Mouse (Mus musculus) forebrain, embryonic 11.5 days (tissue): ENCODE results near the gene H2-Eb2. TPM values are rescaled to one million over a fixed set of nuclear protein-coding genes. Genes with fewer than 3 reads are reported as not detected.

Experiments
- polyA plus RNA-seq: library from polyadenylated mRNA; unstranded; fragments of >200 nt; fragmentation: Nextera tagmentation; extraction: Ambion mirVana; gene quantifications from 2 replicates; pipeline ENCODE4 v1.2.1, GENCODE M21; 2014

The H2-Eb2 gene
- polyA plus RNA-seq, 1 experiment from 2014 or later: not detected

Other genes with a start within 250 kb of the H2-Eb2 start
- 0.17 and 0.25 TPM in 2 replicates for gene H2-Oa, start 233.3 kb upstream of the H2-Eb2 start, polyA plus RNA-seq
- 7.2 and 8.2 TPM in 2 replicates for gene H2-DMa, start 206.1 kb upstream of the H2-Eb2 start, polyA plus RNA-seq
- gene Brd2, start 203.0 kb upstream of the H2-Eb2 start, polyA plus RNA-seq: 152 and 163 TPM in 2 replicates
- gene H2-DMb2, start 182.4 kb upstream of the H2-Eb2 start, polyA plus RNA-seq: 0.15 TPM in 1 of 2 replicates, not detected in the other
- 0.15 and 0.87 TPM in 2 replicates for gene H2-DMb1, start 172.6 kb upstream of the H2-Eb2 start, polyA plus RNA-seq
- 1.6 and 1.7 TPM in 2 replicates for gene Tap1, start 138.1 kb upstream of the H2-Eb2 start, polyA plus RNA-seq
- 0.99 and 1.6 TPM in 2 replicates for gene Psmb9, start 137.9 kb upstream of the H2-Eb2 start, polyA plus RNA-seq
- gene Psmb8, start 127.9 kb upstream of the H2-Eb2 start, polyA plus RNA-seq: 1.5 and 1.6 TPM in 2 replicates
- gene Tap2, start 122.1 kb upstream of the H2-Eb2 start, polyA plus RNA-seq: 0.11 and 0.41 TPM in 2 replicates
- gene H2-Ob, start 86.8 kb upstream of the H2-Eb2 start, polyA plus RNA-seq: not detected in 2 replicates
- 3.0 and 3.6 TPM in 2 replicates for gene H2-Ab1, start 68.0 kb upstream of the H2-Eb2 start, polyA plus RNA-seq
- gene H2-Aa, start 37.8 kb upstream of the H2-Eb2 start, polyA plus RNA-seq: not detected in 2 replicates
- 0.92 and 0.99 TPM in 2 replicates for gene H2-Eb1, start 19.8 kb upstream of the H2-Eb2 start, polyA plus RNA-seq
- not detected in 2 replicates for gene Btnl2, start 29.2 kb downstream of the H2-Eb2 start, polyA plus RNA-seq
- gene Btnl1, start 51.5 kb downstream of the H2-Eb2 start, polyA plus RNA-seq: not detected in 2 replicates
- 1.5 and 2.1 TPM in 2 replicates for gene BC051142, start 73.2 kb downstream of the H2-Eb2 start, polyA plus RNA-seq
- gene Btnl4, start 151.7 kb downstream of the H2-Eb2 start, polyA plus RNA-seq: not detected in 2 replicates
- gene Btnl6, start 191.7 kb downstream of the H2-Eb2 start, polyA plus RNA-seq: not detected in 2 replicates
- 5.9 and 8.7 TPM in 2 replicates for gene Notch4, start 238.6 kb downstream of the H2-Eb2 start, polyA plus RNA-seq